Mouse (Mus musculus) lung, postnatal 0 days (tissue): ENCODE measurements at regions not wholly inside any gene's neighbourhood (a gene's known extent, or its start where the extent isn't known, plus 50 kb on each side); places are given as distances from the start of the nearest gene placed in this dataset.

Experiments
- CTCF ChIP-seq: IDR thresholded peaks from 2 replicates; pipeline ENCODE4 v1.5.1; 2016; ENCODE audit warnings: antibody characterized with exemption, mild to moderate bottlenecking
- EP300 ChIP-seq: IDR thresholded peaks from 2 replicates; pipeline ENCODE4 v1.6.1; 2016; ENCODE audit warnings: antibody characterized with exemption, mild to moderate bottlenecking, control low read depth

- no peak for TF ChIP-seq CTCF
- TF ChIP-seq EP300, result no peak
These were observed 102.2 kb downstream of the Dhx15 start for GRCm38 (mm10) chr5:52088131-52088530.
